Mouse (Mus musculus): ENCODE data around the gene Acap2. TPM values are rescaled to one million over a fixed set of nuclear protein-coding genes. Genes with fewer than 3 reads are reported as not detected.

The Acap2 gene
- total RNA-seq, 2 experiments from 2014 or later, result 110 to 121 TPM

DNA sequence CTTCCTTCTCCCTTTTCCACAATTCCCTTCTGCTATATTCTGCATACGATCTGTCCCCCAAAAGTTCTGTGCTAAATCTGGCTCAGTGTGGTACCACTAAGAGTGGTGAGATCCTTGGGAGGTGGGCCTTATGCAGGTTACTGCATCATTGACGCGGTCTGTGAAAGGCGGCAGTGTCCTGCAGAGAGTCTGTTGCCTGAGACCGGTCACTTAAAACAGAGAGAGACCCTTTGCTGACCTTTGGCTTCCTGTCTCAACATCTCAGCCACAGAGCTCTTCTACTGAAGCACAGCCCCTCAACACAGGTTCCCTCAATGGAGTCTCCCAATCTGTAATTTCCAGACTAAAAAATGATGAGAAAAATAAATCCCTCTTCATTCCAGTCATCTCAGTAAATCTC lies 76.1 kb downstream of the Acap2 start:
- intact Hi-C loops (cut with DNase I), result loop anchor here (5.0 to 10.0 kb wide), 2 partner anchors 230 to 1363 kb away; no protein-coding TSS in a partner anchor
- no peak for DNase-seq (ENCODE audit: low spot score in 2 of 2)

DNA sequence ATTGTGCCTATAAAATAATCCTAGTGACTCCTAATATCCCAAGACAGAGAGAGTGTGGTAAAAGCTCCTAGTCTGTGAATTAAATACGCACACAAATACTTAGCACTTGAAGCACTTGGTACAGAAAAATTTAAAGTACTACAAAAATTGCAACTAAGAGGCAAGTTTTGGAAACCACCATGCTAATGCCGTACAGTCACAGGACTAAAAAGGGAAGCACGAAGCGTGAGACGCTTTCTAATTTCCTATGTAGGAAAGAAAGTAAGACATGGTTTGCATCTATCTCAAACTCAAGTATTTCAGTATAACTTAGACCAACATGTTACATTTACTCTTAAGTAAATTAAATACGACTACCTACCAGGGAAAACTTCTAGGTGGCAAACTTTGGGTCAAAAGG lies 79.4 kb downstream of the Acap2 start:
- no peak for DNase-seq (ENCODE audit: low spot score in 2 of 2)
- intact Hi-C loops (cut with DNase I), result loop anchor here (10.0 kb wide), 1 partner anchor 233 kb away; no protein-coding TSS in a partner anchor

- DNase-seq (ENCODE audit: low spot score in 2 of 2), result no peak
- intact Hi-C loops (cut with DNase I), result no loop called here
These were observed 87.4 kb downstream of the Acap2 start for GRCm38 (mm10) chr16:31113596-31113995.

DNA sequence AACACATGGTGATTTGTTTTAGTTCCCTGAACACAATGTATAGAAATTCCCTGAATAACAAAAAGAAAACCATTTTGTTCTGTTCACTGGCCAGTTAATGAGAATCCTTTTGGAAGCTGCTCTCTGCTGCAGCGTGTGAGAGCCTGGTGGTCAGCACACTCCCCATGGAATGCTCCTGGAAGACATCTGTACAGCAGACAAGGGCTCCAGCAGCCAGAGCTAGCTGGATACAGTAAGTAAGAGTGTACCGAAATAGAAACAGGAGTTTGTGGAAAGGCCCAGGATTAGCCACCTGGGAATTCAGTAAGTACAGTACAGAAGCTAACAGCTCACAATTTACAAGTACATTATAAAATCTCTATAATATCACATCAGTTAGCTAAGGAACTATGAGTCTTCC lies 99.7 kb downstream of the Acap2 start:
- intact Hi-C loops (cut with DNase I), result no loop called here
- DNase-seq (ENCODE audit: low spot score in 2 of 2), result no peak

DNA sequence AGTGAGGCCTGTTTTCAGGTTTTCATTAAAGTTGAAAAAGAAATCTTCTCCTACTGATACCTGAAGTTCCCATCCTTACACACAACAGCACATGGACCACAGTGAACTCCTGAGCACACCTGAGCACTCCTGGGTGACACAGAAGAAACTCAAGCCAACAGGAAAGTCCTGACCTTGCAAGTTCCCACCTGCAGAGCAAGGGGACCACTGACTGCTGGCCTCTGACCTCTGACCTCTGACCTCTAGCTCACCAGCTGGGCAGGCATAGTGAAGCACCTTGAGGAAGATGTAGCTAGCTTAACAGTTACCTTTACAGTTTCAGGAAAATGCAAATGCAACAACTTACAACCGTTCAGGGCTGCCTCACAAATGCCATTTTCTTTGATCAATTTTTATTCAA lies 101.1 kb downstream of the Acap2 start:
- intact Hi-C loops (cut with DNase I), result no loop called here
- no peak for DNase-seq (ENCODE audit: low spot score in 2 of 2)

GRCm38 (mm10) chr16:31094036-31094435 lies 107.0 kb downstream of the Acap2 start:
- intact Hi-C loops (cut with DNase I), result no loop called here
- no peak for DNase-seq (ENCODE audit: low spot score in 2 of 2)

DNA sequence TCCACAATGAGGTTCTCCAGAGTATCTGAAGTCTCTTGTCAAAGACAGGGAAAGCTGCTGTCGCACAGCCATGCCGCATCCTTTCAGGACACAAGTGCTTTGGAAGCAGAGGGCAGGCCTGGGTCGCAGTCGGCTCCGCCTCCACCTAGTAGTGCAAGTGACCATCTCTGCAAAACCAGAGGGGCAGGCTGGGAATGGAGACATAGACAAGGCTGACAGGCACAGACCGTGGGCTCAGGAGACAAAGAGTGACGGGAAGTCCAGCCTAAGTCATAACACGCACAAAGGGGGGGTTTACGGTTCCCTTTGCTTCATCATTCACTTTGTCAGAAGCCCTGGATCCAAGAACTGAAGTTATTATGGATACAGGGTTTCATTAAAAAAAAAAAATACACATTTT lies 107.9 kb downstream of the Acap2 start:
- intact Hi-C loops (cut with DNase I), result no loop called here
- DNase-seq (ENCODE audit: low spot score in 2 of 2), result no peak

DNA sequence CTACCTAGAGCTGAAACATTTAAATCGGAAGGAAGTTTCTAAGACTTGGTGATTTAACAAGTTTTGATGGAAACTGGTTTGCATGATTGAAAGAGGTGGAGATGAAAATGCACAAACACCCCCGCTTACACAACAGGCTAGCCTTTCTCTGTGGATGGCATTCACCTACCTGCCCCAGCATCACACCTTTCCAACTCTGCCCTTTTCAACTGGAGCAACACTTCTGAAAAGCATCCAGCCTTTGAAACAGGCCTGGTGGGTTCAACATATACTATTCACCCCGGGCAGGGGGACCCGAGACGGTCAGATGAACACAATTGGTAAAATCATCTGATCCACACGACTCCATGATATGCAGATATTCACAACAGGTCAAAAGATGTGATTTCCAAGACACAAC lies 119.2 kb downstream of the Acap2 start:
- DNase-seq (ENCODE audit: low spot score in 2 of 2), result no peak
- intact Hi-C loops (cut with DNase I), result loop anchor here (5.0 kb wide), 1 partner anchor 270 kb away; no protein-coding TSS in a partner anchor

DNA sequence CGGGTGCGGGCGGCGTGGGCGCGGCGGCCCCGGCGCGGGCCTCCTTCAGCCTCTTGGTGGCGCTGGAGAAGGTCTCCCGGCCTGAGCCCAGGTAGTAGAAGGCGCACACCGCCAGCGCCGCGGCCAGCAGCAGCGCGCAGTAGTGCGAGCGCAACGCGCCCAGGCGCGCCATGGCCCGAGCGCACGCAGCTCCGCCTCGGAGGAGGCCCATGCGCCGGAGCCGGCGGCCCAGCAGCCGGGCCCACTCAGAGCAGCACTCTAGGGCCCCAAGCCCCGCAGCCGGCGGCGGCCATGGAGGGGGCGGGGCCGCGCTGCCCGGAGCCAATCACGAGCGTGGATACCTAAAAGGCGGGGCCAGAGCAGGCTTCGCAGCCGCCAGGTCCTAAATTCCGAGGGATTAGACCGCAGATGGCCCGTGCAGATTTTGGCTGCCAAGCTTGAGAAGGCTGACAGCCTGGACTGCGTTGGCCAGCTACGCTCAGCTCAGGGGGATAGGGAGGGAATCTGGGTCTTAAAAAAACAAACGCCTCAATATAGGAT lies 119.8 kb downstream of the Acap2 start, which contains the start of gene Xxylt1:
Xxylt1 (minus strand) TSS at position 308 of the 540 bp plus-strand sequence.
- peak; percentile 96 to 97 for DNase-seq (ENCODE audit: low spot score in 2 of 2)
- intact Hi-C loops (cut with DNase I), result loop anchor here (5.0 kb wide), 1 partner anchor 271 kb away; no protein-coding TSS in a partner anchor

DNA sequence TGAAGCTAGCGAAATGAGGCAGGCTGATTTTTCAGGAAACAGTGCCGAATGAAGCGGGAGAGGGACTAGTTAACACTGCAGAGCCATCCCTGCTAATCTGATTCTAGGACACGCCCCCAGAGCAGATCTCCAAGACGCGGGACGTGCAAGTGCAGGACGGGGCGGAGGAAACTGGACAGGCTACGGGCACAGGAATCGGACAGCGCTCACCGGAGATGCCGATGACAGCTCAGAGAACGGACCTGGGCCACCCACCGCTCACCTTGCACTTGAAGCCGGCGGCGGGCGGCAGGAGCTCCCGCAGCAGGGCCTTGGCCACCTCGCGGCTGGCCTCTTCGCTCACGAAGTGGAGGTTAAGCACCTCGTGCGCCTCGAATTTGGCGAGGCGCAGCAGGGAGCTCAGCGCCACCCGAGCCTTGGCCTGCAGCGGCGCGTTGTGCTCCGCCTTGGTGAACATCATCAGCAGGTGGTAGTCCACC lies 120.4 kb downstream of the Acap2 start:
- peak; percentile 58 to 68 for DNase-seq (ENCODE audit: low spot score in 2 of 2)
- intact Hi-C loops (cut with DNase I), result loop anchor here (5.0 kb wide), 1 partner anchor 272 kb away; no protein-coding TSS in a partner anchor

DNA sequence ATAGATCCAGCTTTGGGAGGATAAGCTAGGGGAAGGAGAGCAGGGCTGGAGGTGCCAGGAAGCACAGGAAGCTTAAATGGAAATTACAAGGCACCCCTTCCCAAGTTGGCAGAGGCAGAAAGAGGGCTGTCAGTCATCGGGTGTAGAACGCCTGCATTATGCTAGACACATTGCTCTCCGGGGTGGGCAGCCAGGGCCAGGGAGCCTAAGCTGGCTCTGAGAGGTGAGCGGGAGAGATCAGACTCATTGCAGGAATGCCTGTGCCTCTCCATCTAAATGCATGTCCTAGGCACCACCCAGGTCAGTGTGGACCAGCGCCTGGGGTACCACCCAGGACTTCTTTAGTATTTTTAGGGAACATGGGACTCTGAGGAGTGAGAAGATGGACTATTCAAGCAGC lies 123.6 kb downstream of the Acap2 start:
- DNase-seq (ENCODE audit: low spot score in 2 of 2), result no peak
- intact Hi-C loops (cut with DNase I), result loop anchor here (10.0 kb wide), 1 partner anchor 703 kb away; no protein-coding TSS in a partner anchor

GRCm38 (mm10) chr16:31076436-31076835 lies 124.6 kb downstream of the Acap2 start:
- peak in 1 of 2 experiments; percentile 38 for DNase-seq (ENCODE audit: low spot score in 2 of 2)

GRCm38 (mm10) chr16:31074324-31074908 lies 126.6 kb downstream of the Acap2 start:
- DNase-seq (ENCODE audit: low spot score in 2 of 2), result no peak
- intact Hi-C loops (cut with DNase I), result loop anchor here (10.0 kb wide), 1 partner anchor 700 kb away; no protein-coding TSS in a partner anchor

More at GRCm38 (mm10) chr16:31076436-31076835, 124.6 kb downstream of the Acap2 start:
- intact Hi-C loops (cut with DNase I), result loop anchor here (10.0 kb wide), 1 partner anchor 702 kb away; no protein-coding TSS in a partner anchor

- no peak for DNase-seq (ENCODE audit: low spot score in 2 of 2)
- intact Hi-C loops (cut with DNase I), result loop anchor here (1.0 to 10.0 kb wide), 3 partner anchors 93 to 697 kb away; no protein-coding TSS in a partner anchor
These were observed 129.3 kb downstream of the Acap2 start for GRCm38 (mm10) chr16:31071731-31072130.

GRCm38 (mm10) chr16:31070358-31071133 lies 130.5 kb downstream of the Acap2 start:
- DNase-seq (ENCODE audit: low spot score in 2 of 2), result peak; percentile 89 to 90
- intact Hi-C loops (cut with DNase I), result loop anchor here (1.0 to 10.0 kb wide), 3 partner anchors 92 to 696 kb away; no protein-coding TSS in a partner anchor

DNA sequence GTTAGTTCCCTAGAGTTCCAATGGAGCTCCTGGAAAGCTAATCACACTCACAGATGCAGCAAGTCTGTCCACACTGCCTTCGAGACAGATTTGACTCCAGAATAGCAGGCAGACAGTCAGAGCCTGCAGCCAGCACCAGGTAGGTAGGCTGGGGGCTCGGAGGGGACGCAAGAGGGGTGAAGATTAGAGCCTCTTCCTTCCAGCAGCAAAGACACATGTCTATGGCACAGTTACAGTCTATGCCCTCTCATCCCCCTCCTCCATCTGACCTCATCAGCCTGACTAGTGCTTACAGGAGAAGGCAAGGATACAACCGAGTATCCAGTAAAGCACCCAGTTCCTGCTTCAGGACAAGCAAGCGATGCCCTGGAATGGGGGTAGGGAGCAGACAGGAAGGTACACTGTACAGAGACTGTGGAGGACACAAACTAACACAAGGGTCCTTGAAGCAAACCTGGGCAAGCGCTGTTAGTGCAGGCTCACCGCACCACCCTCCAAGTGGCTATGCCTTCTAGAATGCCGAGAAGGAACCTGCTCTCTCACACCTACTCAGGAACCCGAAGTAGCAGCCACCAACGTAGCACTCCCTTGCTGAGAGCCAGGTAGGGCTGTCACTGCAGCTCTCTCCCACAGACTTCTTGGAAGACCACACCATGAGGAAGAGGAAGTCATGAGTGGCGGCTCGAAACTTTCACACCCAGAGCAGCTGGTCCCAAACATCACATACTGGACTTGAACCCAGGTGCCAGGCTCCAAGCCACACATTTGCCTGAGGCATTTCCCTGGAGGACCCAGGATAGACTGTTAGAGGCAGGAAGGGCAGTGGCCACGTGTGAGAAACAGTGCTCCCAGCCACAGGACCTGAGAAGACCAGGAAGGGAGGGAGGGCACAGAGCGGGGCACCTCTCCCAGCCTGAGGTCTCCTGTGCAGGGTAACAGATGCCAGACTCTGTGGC lies 131.6 kb downstream of the Acap2 start:
- peak in 1 of 2 experiments; percentile 77 for DNase-seq (ENCODE audit: low spot score in 2 of 2)
- intact Hi-C loops (cut with DNase I), result loop anchor here (2.0 to 10.0 kb wide), 3 partner anchors 47 to 695 kb away; no protein-coding TSS in a partner anchor

- intact Hi-C loops (cut with DNase I), result loop anchor here (5.0 kb wide), 1 partner anchor 46 kb away; no protein-coding TSS in a partner anchor
- no peak for DNase-seq (ENCODE audit: low spot score in 2 of 2)
These were observed 132.8 kb downstream of the Acap2 start for GRCm38 (mm10) chr16:31068280-31068679.

DNA sequence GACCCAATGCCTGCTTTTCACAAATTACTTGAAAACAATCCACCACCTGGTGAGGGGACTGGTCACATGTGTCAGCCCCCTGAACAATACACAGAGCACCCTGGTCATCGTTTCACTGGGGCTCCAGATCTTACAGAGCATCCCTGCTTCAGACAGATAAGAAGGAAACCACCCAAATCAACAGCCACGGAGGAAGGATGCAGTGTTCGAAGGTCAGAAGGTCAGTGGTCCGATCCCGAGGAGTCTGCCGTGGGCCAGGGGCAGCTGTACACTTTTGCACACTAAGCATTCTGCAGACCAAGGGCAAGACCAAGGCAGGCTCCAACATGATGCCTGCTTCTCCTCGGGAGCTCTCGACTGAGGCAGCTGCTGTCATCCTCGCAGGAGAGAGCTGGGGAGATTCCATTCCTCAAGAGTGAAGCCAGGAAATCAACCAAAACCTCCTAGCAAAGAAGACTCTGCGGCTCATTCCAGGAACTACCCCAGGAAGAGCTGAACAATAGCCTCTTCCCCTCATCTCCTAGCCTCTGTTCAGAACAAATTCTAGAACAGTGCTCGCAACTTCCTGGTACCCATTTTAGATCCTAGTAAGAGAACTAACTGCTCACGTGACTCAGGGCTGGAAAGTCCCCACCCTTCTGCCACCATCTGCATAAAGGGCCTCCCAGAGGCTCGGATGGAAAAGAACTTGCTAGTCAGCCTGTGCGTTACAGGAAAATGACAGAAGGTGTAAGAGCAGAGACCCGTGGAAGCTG lies 134.5 kb downstream of the Acap2 start:
- intact Hi-C loops (cut with DNase I), result loop anchor here (5.0 kb wide), 1 partner anchor 44 kb away; no protein-coding TSS in a partner anchor
- DNase-seq (ENCODE audit: low spot score in 2 of 2), result peak in 1 of 2 experiments; percentile 32

Measured in left cerebral cortex, postnatal 25 days (tissue).